Comparison of ENCODE assay signal across 7 mouse cellular contexts in the genomic region with DNA sequence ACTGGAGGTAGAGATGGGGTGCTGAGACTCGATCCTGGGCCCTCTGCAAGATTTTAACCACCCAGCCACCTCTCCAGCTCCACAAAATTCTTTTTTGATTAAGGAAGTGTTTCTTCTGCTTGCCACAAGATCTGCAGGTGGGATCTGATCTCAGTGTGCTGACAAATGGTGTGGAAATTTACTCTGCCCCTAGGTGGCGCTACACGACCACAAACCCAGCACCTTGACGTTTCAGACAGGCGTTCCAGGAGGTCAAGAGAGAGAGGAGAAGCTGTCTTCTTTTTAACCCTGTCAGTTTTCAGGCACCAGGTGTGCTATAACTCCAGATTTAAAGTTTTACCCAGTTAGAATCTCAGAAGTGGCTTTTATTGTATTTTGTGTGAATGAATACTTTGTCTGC. TPM values are rescaled to one million over a fixed set of nuclear protein-coding genes. Genes with fewer than 3 reads are reported as not detected.
DNase-seq lines count a peak whose midpoint lies in the region; ATAC-seq and TF ChIP-seq lines count a peak whose summit lies in the region.

No protein-coding gene starts in this region.

- DNase-seq in 416B (ENCODE audit: low read depth): peak; percentile 84
- DNase-seq in CD4-positive, CD25-positive, alpha-beta regulatory T cell, adult 2 months (ENCODE audit: low read depth, low spot score): peak; percentile 91
- peak; percentile 85 for DNase-seq in brain, embryonic 14.5 days (ENCODE audit: low read depth)
- peak; percentile 78 to 87 for DNase-seq in frontal cortex, postnatal 25 days (ENCODE audit: low spot score in 2 of 2)
- peak; percentile 91 for DNase-seq in layer of hippocampus, adult 11-12 months (ENCODE audit: low spot score)
- DNase-seq in lung, postnatal 0 days (ENCODE audit: low spot score): peak; percentile 83
- DNase-seq in right cerebral cortex, postnatal 4 days: peak; percentile 78

- TF ChIP-seq POLR2A in brain, embryonic 14.5 days (IDR thresholded peaks at IDR 0.05; ENCODE audit: borderline replicate concordance, extremely low read depth, insufficient read depth, insufficient read length, poor library complexity, severe bottlenecking): no peak

- H3K4me1 ChIP-seq in lung, postnatal 0 days (ENCODE audit: insufficient read depth, low read depth, low read length): no peaks in the 10 kb centered on the region

- TF ChIP-seq EP300 in lung, postnatal 0 days (IDR thresholded peaks at IDR 0.05): no peak

- H3K4me3 ChIP-seq in lung, postnatal 0 days (ENCODE audit: low read depth, low read length): no peak overlapping the region

- peak; percentile 90 for TF ChIP-seq CTCF in brain, embryonic 14.5 days (IDR thresholded peaks at IDR 0.05; ENCODE audit: borderline replicate concordance, extremely low read depth, insufficient read depth, insufficient read length)
- peak; percentile 92 for TF ChIP-seq CTCF in lung, postnatal 0 days (IDR thresholded peaks at IDR 0.05)

- no peak overlapping the region for H3K4me2 ChIP-seq in lung, postnatal 0 days (replicated peaks; ENCODE audit: low read depth, low read length)

- no peaks in the 10 kb centered on the region for H3K27me3 ChIP-seq in lung, postnatal 0 days (replicated peaks; ENCODE audit: insufficient read depth, low read length)

- no peaks in the 10 kb centered on the region for H3K9me3 ChIP-seq in lung, postnatal 0 days (ENCODE audit: low read length)

- no peaks in the 10 kb centered on the region for H3K36me3 ChIP-seq in lung, postnatal 0 days (ENCODE audit: insufficient read depth, low read length)

- WGBS in lung, postnatal 0 days: 0% methylated on average over 5 of the region's 5 CpGs

- no peak for ATAC-seq in lung, postnatal 0 days

- H3K27ac ChIP-seq in lung, postnatal 0 days (ENCODE audit: low read length): no peak overlapping the region

- no peak overlapping the region for H3K9ac ChIP-seq in lung, postnatal 0 days (replicated peaks; ENCODE audit: low read depth)

RNA-seq across cellular contexts. Expression of gene Acot7, which starts 4.9 kb away (rescaled TPM):
- polyA plus RNA-seq in brain, embryonic 14.5 days (2012; rRNA removed): 178 and 244 TPM in 2 replicates
- polyA plus RNA-seq in lung, postnatal 0 days (2015; fragmentation: Nextera tagmentation; extraction: Ambion mirVana): 59.2 and 63.4 TPM in 2 replicates

RNA-seq across cellular contexts. Expression of gene Hes2, which starts 14.4 kb away (rescaled TPM):
- polyA plus RNA-seq in brain, embryonic 14.5 days (2012; rRNA removed): not detected in 2 replicates
- 0.26 and 0.33 TPM in 2 replicates for polyA plus RNA-seq in lung, postnatal 0 days (2015; fragmentation: Nextera tagmentation; extraction: Ambion mirVana)

RNA-seq across cellular contexts. Expression of gene Espn, which starts 20.9 kb away (rescaled TPM):
- polyA plus RNA-seq in brain, embryonic 14.5 days (2012; rRNA removed): 0.38 and 0.48 TPM in 2 replicates
- 2.0 and 3.1 TPM in 2 replicates for polyA plus RNA-seq in lung, postnatal 0 days (2015; fragmentation: Nextera tagmentation; extraction: Ambion mirVana)

RNA-seq across cellular contexts. Expression of gene Tnfrsf25, which starts 57.3 kb away (rescaled TPM):
- 3.8 and 4.4 TPM in 2 replicates for polyA plus RNA-seq in brain, embryonic 14.5 days (2012; rRNA removed)
- 1.2 and 1.4 TPM in 2 replicates for polyA plus RNA-seq in lung, postnatal 0 days (2015; fragmentation: Nextera tagmentation; extraction: Ambion mirVana)
